Mouse (Mus musculus) limb, embryonic 14.5 days (tissue): ENCODE measurements around the gene Sec14l5. TPM values are rescaled to one million over a fixed set of nuclear protein-coding genes. Genes with fewer than 3 reads are reported as not detected.

Experiments used
- ATAC-seq: fragments of 200-750 bp; cut with Nextera tagmentation; 2 replicates; pipeline ENCODE4 v1.8.0; 2017; ENCODE audit warnings: low read depth, moderate number of reproducible peaks, moderate TSS enrichment; ENCODE audit not compliant: low FRiP score
- DNase-seq: peaks from one replicate; pipeline ENCODE4 v3.0.0-alpha.2; 2015; ENCODE audit warnings: low spot score
- H3K27ac ChIP-seq: fragments of 300-500 bp; sonication (generic); replicated peaks from 2 replicates; pipeline ENCODE4 v1.5.1; 2014; ENCODE audit warnings: low read depth, mild to moderate bottlenecking, low read length, moderate library complexity, mixed read lengths
- H3K27me3 ChIP-seq: fragments of 300-500 bp; sonication (generic); 2 replicates; pipeline ENCODE4 v1.6.1; 2014; ENCODE audit warnings: low read length, mixed read lengths; ENCODE audit not compliant: control insufficient read depth, insufficient read depth
- H3K36me3 ChIP-seq: fragments of 300-500 bp; sonication (generic); 2 replicates; pipeline ENCODE4 v1.6.1; 2014; ENCODE audit warnings: mild to moderate bottlenecking, low read length, moderate library complexity, mixed read lengths; ENCODE audit not compliant: control insufficient read depth, insufficient read depth
- H3K4me1 ChIP-seq: fragments of 300-500 bp; sonication (generic); 2 replicates; pipeline ENCODE4 v1.6.1; 2014; ENCODE audit warnings: antibody characterized with exemption, low read length, mixed read lengths; ENCODE audit not compliant: control insufficient read depth, insufficient read depth
- H3K4me2 ChIP-seq: fragments of 300-500 bp; sonication (generic); replicated peaks from 2 replicates; pipeline ENCODE4 v1.6.1; 2014; ENCODE audit warnings: low read depth, mild to moderate bottlenecking, low read length, moderate library complexity; ENCODE audit not compliant: severe bottlenecking
- H3K4me3 ChIP-seq: fragments of 300-500 bp; sonication (generic); replicated peaks from 2 replicates; pipeline ENCODE4 v1.5.1; 2014; ENCODE audit warnings: low read length
- H3K9ac ChIP-seq: fragments of 300-500 bp; sonication (generic); 2 replicates; pipeline ENCODE4 v1.6.1; 2014; ENCODE audit warnings: mild to moderate bottlenecking, low read depth, low read length, moderate library complexity; ENCODE audit not compliant: severe bottlenecking
- H3K9me3 ChIP-seq: fragments of 300-500 bp; sonication (generic); 2 replicates; pipeline ENCODE4 v1.6.1; 2016; ENCODE audit warnings: low read length; ENCODE audit not compliant: control insufficient read depth
- POLR2A ChIP-seq: fragments of 200-500 bp; IDR thresholded peaks from 2 replicates; pipeline ENCODE4 v1.8.0; 2012; ENCODE audit warnings: inconsistent platforms, mild to moderate bottlenecking, moderate library complexity, borderline replicate concordance; ENCODE audit not compliant: insufficient read depth, insufficient read length; ENCODE audit errors: extremely low read depth
- WGBS: fragments of 180-500 bp; shearing (Covaris S2); extraction: QIAGEN DNeasy Blood & Tissue Kit; methylation state at CpG from one replicate; pipeline ENCODE4 v1.1.7; 2014; 5-methylcytosine and 5-hydroxymethylcytosine counted together
- polyA plus RNA-seq, 2 experiments: library from polyadenylated mRNA; depleted of rRNA in 1 of 2; stranded (reverse) in 1 of 2; unstranded in 1 of 2; fragments of >200 nt; fragmentation: Nextera tagmentation in 1 of 2; extraction: Ambion mirVana in 1 of 2; gene quantifications; 2 replicates each; pipeline versions ENCODE4 v1.2.1 to v1.2.3; 2012 to 2014

Gene Sec14l5
- polyA plus RNA-seq, 2 experiments: 0.10 to 0.45 TPM

- Histone ChIP-seq H3K4me2 (no peak overlapping the region), H3K27ac (no peak overlapping the region), H3K4me1 (peaks cover 5% of the 10 kb centered on the region; the same call in 1 of the 2 replicates), H3K4me3 (no peak overlapping the region), H3K27me3 (no peaks in the 10 kb centered on the region), H3K9ac (no peak overlapping the region), H3K36me3 (no peaks in the 10 kb centered on the region), H3K9me3 (no peaks in the 10 kb centered on the region)
- DNase-seq (no peak), ATAC-seq (no peak)
- no peak for TF ChIP-seq POLR2A
- 46% methylated on average over 6 of the region's 6 CpGs for WGBS
Measured at GRCm38 (mm10) chr16:5153299-5154026, 6.6 kb downstream of the Sec14l5 start.

GRCm38 (mm10) chr16:5155014-5155413 is 8.1 kb downstream of the Sec14l5 start:
- 51% methylated on average over 3 of the region's 3 CpGs for WGBS
- ATAC-seq: no peak
- TF ChIP-seq POLR2A: no peak
- Histone ChIP-seq H3K9me3 (no peaks in the 10 kb centered on the region), H3K4me1 (peaks cover 5% of the 10 kb centered on the region; the same call in 1 of the 2 replicates), H3K36me3 (no peaks in the 10 kb centered on the region), H3K4me3 (no peak overlapping the region), H3K27ac (no peak overlapping the region), H3K27me3 (no peaks in the 10 kb centered on the region), H3K4me2 (no peak overlapping the region), H3K9ac (no peak overlapping the region)
- no peak for DNase-seq

- Histone ChIP-seq H3K9ac (no peak overlapping the region), H3K4me3 (no peak overlapping the region), H3K4me1 (peaks cover 5% of the 10 kb centered on the region; the same call in 1 of the 2 replicates), H3K27ac (no peak overlapping the region), H3K27me3 (no peaks in the 10 kb centered on the region), H3K36me3 (no peaks in the 10 kb centered on the region), H3K9me3 (no peaks in the 10 kb centered on the region), H3K4me2 (no peak overlapping the region)
- DNase-seq: no peak
- WGBS: 31% methylated on average over 2 of the region's 2 CpGs
- no peak for ATAC-seq
- no peak for TF ChIP-seq POLR2A
Measured at GRCm38 (mm10) chr16:5156495-5156894, 9.6 kb downstream of the Sec14l5 start.

- H3K4me1 ChIP-seq: peaks cover 5% of the 10 kb centered on the region; the same call in 1 of the 2 replicates
- H3K36me3 ChIP-seq: no peaks in the 10 kb centered on the region
- H3K4me2 ChIP-seq: no peak overlapping the region
- ATAC-seq (no peak), DNase-seq (no peak)
- no peak overlapping the region for H3K27ac ChIP-seq
- H3K27me3 ChIP-seq: no peaks in the 10 kb centered on the region
- TF ChIP-seq POLR2A: no peak
- H3K9me3 ChIP-seq: no peaks in the 10 kb centered on the region
- H3K4me3 ChIP-seq: no peak overlapping the region
- 61% methylated on average over 3 of the region's 3 CpGs for WGBS
- no peak overlapping the region for H3K9ac ChIP-seq
Measured at GRCm38 (mm10) chr16:5157113-5157512, 10.2 kb downstream of the Sec14l5 start.

- H3K36me3 ChIP-seq: no peaks in the 10 kb centered on the region
- ATAC-seq (no peak), DNase-seq (no peak)
- H3K9me3 ChIP-seq: no peaks in the 10 kb centered on the region
- H3K4me1 ChIP-seq: peaks cover 5% of the 10 kb centered on the region; the same call in 1 of the 2 replicates
- no peak overlapping the region for H3K9ac ChIP-seq
- no peak overlapping the region for H3K4me3 ChIP-seq
- WGBS: 87% methylated on average over 8 of the region's 8 CpGs
- H3K4me2 ChIP-seq: no peak overlapping the region
- H3K27ac ChIP-seq: no peak overlapping the region
- no peak for TF ChIP-seq POLR2A
- no peaks in the 10 kb centered on the region for H3K27me3 ChIP-seq
Measured at GRCm38 (mm10) chr16:5159248-5159647, 12.3 kb downstream of the Sec14l5 start.
